Mouse (Mus musculus): ENCODE results near the gene Mrtfa.
"Not testable (repeated sequence)": the region's sequence is repeated elsewhere in the genome, so short reads cannot be mapped to it uniquely, and the experiment has no call there.

Mrtfa gene

DNA sequence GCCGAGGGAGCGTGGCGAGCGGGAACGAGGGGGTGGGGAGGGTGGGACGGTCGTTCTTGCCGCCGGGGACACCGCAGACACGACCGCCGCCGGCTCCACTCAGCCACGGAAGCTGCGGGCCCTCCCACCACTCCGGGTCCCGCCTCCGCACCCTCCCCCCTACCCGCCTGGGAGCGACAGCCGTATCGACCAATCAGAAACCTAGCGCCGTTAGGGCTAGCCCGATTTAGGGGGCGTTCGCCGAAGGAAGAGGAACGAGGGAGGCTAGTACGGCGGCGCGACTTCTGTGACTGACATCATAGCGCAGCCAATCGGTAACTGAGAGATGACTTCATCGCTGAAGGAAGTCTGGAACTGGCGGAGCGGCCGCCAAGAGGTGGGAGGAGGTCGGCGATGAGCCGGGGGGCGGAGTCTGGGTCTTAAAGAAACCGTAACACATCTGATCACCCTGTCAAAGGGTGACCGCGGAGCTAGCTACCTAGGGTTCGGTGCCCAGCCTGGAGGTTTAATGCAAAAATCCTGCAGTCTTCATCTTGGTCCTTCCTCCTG is at the start of gene Mrtfa:
Gene Mrtfa, minus strand, starts transcription at position 128 of the 549 bp plus-strand sequence.
- peak; percentile 98 for DNase-seq (ENCODE audit: extremely low read depth, low read depth)

DNA sequence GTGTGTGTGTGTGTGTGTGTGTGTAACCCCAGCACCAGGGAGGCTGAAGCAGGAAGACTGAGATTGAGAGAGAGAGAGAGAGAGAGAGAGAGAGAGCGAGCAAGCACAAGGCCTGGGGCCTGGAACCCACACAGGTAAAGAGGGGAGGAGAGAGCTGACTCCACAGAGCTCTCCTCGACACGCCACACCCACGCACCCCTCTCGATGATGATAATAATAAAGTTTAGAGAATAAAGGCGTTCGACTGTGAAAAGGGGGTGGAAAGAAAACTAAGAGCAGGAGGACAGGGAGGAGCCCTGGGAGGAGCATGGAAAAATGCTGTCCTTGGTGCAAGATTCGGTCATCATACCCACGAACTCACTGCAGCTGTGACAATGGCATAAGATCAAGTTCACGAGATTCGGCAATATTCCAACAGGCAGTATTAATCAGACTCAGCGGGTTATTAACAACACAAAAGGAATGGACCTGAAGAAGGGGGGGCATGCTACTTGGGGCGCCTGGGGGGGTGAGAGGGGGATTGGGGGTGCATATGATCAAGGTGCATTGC is 49.3 kb upstream of the Mrtfa start:
- DNase-seq (ENCODE audit: extremely low read depth, low read depth), result no peak

DNA sequence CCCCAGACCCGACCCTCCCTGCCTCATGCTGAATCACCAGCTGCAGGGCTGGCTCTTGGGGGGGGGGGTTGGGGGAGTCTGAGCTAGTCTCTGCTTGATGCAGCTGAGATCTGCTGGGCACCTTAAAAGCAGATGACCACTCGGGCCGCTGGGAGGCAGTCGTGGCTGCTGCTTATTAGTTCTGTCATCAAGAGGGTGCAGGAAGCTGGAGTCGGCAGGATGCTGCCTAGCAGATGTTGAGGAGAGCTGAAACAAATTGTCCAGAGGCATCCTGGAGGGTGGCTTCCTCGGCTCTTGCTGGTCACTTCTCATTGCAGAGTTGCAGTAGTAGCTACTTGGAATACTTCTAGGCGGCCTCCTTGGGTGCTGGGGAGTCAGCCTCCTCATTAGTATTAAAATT is 48.7 kb upstream of the Mrtfa start:
- DNase-seq (ENCODE audit: extremely low read depth, low read depth), result no peak

DNA sequence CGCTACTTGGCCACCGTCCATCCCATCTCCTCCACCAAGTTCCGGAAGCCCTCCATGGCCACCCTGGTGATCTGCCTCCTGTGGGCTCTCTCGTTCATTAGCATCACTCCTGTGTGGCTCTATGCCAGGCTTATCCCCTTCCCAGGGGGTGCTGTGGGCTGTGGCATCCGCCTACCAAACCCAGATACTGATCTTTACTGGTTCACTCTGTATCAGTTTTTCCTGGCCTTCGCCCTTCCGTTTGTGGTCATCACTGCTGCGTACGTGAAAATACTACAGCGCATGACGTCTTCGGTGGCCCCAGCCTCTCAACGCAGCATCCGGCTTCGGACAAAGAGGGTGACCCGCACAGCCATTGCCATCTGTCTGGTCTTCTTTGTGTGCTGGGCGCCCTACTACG is 46.9 kb upstream of the Mrtfa start:
- DNase-seq (ENCODE audit: extremely low read depth, low read depth), result no peak

DNA sequence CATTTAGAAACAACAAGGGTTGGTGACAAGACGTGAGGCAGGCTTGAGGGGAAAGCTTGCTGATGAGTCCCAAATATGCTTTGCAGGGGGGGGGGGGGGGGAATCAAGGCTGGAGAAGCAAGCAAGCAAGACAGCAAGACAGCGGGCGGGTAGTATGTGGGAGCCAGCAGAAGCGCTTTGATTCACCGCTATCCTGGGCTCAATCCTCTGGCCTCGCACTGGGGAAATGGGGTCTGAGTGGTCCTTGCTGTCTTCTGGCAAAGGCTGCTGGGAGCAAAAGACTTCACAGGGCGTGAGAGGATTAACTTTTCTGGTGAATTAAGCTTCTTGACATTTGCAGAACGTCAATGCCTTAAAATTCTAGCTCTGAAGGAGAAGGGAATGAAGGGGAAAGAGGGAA is 45.5 kb upstream of the Mrtfa start:
- DNase-seq (ENCODE audit: extremely low read depth, low read depth), result no peak

DNA sequence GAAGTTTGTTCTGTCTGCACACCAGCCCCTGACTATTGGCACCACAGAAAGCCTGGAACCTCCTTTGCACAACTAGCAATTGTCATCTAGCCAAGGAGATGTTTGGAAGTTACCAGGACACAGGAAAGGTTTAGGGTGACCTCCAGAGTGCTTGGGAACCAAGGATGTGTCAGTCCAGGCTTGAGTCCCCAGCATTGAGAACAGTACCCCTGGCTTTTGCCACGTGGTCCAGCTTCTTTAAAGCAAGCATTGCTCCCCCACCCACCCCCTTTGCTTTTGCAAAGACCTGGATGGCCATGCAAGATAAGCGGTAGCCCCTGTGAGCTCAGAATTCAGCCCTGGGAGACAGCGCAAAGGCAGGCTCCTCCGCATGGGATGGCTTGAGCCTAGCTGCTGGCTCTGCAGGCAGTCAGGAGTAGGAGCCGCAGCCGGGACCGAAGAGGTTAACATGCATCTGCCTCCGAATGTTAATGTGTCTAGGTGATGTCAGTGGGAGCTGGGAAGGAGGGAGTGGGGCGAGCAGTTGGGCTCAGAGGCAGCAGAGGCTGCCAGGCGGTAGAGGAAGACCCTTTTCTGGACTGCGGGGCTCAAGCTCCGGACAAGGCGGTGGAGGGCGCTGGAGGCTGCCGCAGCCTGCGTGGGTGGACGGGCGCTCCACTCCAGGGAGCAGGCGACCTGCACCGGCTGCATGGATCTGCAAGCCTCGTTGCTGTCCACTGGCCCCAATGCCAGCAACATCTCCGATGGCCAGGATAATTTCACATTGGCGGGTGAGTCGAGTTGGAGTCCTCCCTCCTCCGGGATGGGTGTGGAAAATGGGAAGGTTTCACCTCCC is 44.7 kb upstream of the Mrtfa start, which contains the start of gene Mchr1:
Gene Mchr1, plus strand, starts transcription at position 414 of the 835 bp plus-strand sequence.
- DNase-seq (ENCODE audit: extremely low read depth, low read depth), result no peak

DNA sequence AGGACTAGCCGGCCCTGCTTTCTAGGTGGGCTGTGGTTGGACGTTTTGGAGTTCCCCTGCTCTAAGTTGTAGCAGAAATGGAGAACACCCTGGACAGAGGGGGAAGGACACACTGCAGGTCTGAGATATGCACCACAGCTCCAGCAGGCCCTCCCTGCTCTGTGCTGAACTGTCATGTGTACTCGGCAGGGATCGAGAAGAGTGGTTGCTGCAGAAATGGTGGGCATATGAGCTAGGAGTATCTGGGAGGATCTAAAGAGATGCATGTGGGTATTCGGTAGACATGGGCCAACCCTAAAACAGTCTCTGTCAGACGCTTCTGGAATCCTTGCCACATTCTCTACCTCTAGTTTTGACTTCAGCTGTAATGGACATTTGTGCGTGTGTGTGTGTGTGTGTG is 40.8 kb upstream of the Mrtfa start:
- no peak for DNase-seq (ENCODE audit: extremely low read depth, low read depth)

DNA sequence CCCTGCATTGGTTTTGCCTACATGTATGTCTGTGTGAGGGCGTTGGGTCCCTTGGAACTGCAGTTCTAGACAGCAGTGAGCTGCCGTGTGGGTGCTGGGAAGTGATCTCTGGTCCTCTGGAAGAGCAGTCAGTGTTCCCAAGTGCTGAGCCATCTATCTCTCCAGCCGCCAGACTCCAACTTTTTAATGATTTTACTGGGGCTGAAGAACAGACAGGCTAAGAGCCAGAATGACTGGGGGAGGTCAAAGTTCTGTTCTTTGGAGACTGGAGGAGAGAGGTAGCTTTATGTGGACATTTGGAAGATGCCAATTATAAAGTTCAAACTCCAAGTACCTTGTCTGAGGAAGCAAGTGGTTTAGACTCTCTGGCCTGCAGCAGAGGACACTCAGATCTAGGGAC is 39.2 kb upstream of the Mrtfa start:
- DNase-seq (ENCODE audit: extremely low read depth, low read depth), result no peak

DNA sequence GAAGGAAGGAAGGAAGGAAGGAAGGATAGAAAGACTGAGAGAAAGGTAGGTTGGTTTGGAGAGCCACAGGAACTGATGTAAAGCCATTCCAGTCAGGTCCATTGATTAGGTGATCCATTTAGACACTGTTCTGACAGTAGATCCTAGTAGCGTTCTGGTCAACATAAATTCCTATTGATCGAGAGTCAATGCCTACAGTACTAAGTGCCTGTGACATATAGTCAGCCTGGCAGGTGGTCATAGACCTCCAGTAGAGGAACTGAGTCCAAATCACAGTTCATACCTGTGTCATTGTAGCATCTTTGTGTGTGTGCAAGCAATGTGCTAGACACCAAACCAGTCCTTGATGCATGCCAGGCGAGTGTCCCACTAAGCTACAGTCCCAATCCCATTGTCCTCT is 37.7 kb upstream of the Mrtfa start:
- DNase-seq (ENCODE audit: extremely low read depth, low read depth), result no peak

DNA sequence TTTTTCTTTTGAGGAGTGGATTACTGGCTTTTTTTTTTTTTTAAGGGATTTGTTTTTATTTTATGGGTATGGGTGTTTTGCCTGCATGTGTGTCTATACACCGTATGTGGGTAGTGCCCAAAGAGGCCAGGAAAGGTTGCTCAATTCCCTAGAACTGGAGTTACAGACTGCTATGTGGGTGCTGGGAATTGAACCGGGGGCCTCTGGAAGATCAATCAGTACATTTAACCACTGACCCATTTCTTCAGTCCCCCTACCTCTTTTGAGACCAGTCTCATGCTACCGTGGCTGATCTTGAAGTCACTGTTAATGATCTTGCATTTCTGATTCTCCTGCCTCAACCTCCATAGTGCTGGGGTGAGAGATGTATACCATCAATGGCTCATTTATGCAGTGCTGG is 36.7 kb upstream of the Mrtfa start:
- no peak for DNase-seq (ENCODE audit: extremely low read depth, low read depth)

DNA sequence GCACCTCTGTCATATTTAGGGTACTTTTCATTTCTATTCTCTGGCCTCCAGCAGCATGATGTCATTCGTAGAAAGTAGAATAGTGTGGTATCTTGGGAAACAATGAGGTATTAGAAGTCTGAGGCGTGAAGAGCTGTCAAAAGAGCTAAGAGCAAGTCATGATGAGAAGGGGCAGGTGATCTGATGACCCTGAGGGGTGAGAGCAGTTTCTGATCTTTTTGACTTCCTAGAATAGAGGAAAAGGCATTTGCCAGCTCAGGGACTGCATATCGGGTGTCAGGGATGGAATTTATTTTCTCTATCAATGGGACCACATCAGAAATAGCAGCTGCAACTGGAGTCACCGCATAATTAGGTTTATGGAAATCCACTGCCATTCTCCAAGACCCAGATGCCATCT is 36.2 kb upstream of the Mrtfa start:
- DNase-seq (ENCODE audit: extremely low read depth, low read depth), result no peak

DNA sequence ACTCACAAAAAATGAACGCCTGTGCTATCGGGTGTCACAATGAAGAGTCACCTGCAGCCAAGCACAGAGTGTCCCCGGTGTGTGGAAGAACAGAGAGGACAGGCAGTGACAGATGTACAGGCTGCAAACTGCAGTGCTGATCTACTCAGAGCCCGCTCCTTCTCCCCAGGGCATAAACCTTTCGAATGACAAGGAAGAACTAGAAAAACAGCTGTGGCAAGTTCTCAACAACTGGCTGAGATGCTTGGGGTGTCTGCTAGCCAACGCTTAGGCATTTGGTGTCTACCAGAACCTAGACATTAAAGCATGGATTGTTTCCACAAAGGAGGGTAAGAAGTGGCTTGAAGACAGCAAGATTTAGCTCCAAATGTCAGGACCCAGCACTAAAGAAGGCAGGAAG is 35.2 kb upstream of the Mrtfa start:
- no peak for DNase-seq (ENCODE audit: extremely low read depth, low read depth)

DNA sequence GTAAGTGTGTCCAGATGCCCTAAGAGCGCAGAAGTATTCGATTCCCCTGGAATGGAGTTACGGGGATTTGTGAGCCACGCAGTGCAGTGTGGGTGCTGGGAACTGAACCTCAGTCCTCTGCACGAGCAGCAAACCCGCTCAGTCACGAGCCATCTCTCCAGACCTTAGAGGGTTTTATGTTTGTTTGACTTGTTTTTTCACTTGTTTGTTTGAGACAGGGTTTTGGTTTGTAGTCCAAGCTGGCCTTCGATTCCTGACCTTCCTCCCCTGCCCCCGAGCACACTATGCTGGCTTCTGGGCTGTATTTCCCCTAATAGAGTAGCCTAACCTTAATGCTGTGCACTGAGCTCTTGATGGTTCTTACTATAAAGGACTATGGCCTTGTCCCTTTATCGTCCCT is 34.5 kb upstream of the Mrtfa start:
- no peak for DNase-seq (ENCODE audit: extremely low read depth, low read depth)

DNA sequence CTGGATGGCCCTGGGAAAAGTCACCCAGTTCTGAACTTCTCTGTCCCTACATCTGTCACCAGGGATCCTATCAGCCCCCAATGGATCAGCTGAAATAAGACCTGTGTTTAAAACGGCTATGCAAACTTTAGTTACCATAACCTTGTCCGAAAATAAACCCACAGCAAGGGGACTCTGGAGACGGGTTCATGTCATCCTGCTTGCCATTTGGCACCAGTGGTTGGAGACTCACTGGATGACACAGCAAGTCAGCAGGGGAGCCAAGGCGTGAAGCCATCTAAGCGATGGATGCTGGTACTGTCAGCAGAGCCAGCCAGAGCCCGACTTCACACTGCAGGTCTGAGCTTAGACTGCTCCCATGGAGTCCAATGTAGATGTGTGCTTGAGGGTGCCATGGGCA is 30.9 kb upstream of the Mrtfa start:
- no peak for DNase-seq (ENCODE audit: extremely low read depth, low read depth)

DNA sequence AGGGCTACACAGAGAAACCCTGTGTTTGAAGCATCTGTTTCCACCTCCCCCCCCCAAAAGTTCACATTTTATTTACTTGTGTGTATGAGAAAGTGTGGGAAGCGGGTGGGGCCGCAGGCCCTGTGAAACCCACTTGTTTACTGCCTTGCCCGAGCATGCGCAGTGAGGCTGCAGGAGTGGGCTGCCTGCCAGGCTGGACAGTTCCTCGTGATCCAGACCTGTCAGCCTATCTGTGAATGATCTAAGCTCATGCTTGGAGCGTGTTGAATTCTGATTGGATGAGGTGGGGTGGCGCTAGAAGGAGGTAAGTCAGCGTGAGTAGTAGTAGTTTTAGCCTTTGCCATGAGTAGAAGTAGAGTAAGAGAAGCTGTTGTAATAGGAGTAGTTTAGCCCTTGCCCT is 29.5 kb upstream of the Mrtfa start:
- DNase-seq (ENCODE audit: extremely low read depth, low read depth), result not testable (repeated sequence)

DNA sequence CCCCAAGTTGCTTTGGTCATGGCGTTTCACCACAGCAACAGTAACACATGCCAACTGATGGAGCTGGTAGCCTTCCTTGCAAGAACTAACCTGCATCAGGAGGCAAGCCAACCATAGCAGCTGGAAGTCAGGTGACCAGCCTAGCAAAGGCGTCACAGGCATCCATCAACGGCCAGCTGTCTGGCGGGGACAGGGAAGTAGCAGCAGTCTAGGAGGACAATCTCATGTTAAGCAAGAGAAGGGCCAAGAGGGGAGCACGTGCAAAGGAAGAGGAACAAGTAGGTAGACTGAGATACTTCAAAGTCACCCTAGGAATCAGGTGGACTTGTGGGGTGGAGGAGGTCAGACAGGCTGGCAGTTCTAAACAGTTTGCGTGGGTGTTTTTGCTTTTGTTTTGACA is 28.5 kb upstream of the Mrtfa start:
- no peak for DNase-seq (ENCODE audit: extremely low read depth, low read depth)

DNA sequence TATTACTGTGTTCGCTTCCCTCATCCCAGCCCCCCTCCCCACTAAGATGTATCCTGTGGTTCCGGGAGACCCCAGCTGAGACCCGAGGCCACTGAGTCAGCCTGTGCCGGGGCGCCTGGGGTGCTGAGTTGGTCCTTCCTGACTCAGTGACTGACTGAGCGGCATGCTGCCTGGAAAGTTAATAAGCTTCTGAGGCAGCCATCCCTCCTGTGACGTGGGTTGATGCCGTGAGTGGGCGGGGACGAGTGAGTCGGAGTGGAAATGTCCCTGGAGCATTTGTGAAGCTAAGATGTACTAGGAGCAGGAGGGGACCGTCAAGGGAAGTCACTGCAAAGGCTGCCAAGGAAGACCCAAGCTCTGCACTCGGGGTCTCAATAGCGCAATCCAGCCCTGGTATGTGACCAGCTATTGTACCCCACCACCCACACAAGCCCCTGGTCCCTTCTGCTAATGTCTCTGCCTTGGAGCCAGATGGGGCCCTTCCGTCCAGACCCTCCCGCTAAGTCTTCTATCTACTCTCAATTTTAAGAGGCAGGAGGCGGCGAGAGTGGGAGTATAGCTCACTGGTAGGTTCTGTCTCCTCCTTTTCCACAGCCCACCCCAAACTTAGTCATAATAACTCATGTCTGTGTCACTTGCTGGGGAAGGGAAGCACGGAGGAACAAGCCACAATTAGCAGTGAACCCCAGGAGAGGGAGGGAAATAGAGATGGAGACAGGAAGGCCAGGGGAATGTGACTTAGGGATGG is 26.5 kb upstream of the Mrtfa start:
- DNase-seq (ENCODE audit: extremely low read depth, low read depth), result no peak

DNA sequence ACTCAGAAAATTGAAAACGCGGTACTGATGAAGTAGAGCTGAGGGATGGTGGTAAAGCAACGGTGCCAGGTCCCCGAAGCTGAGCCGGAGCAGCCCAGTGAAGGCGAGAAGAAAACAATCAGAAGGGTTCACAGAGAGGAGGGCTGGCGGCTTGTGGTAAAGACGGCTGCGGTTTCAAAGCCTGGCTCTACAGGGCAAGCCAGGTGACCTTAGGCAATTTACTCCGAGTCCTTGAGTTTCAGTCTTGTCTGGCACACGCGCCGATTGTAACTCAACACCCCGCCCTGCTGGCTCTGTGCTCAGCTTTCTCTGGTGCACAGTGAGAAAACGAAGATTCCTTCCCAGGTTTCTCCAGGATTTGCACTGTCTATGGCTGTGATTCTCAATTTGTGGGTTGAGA is 22.4 kb upstream of the Mrtfa start:
- no peak for DNase-seq (ENCODE audit: extremely low read depth, low read depth)

DNA sequence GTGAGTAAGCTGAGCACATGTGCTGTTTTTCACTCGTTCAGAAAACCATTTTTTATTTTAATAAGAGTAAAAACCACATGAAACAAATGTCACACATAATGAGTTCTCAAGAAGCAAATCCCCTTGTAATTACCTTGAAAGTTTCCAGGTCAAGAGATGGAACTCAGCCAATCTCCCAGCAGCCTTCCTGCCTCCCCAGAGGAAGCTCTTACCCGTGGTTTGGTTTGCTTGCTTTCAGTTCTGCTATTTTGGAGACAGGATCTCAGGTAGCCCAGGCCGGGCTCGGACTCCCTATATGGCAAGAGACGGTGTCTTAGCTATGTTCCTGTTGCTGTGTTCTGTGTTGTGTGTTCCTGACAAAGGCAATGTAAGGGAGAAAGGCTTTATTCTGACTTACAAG is 19.9 kb upstream of the Mrtfa start:
- DNase-seq (ENCODE audit: extremely low read depth, low read depth), result peak; percentile 19

DNA sequence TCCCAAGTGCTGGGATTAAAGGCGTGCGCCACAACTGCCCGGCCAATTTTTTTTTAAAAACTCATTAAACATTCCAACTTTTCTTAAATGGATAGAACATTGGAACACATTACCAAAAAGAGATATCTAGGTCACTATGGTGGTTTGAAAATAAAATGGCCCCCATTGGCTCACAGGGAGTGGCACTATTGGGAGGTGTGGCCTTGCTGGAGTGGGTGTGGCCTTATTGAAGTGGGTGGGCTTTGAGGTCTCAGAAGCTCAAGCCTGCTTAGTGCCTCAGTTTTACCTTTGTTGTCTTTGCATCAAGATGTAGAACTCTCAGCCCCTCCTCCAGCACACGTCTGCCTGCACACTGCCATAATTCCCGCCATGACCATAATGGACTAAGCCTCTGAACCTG is 11.9 kb upstream of the Mrtfa start:
- no peak for DNase-seq (ENCODE audit: extremely low read depth, low read depth)

DNA sequence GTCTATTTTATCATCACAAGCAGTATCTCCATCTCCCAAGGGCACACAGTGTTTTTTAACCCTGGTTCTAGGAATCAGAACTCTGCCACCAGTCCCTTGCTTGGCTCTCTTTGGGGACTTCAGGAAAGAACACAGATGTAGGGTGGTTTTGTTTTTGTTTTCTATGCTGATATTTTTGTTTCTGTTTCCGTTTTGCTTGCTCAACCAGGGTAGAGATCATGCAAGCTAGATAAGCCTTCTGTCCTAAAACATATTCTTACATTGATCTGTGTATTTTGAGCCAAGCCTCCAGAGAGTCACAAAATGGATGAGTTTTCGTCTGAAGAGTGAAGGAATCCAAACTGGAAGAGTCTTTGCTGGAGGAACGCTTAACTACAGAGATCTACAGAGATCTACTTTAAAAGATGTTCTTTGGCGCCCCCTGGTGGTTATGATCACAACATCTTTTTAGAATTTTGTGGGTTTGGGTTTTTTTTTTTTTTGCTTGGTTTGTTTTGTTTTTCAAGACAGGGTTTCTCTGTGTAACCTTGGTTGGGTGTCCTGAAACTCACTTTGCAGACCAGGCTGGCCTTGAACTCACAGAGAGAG is 8.9 kb upstream of the Mrtfa start:
- peak; percentile 44 for DNase-seq (ENCODE audit: extremely low read depth, low read depth)

DNA sequence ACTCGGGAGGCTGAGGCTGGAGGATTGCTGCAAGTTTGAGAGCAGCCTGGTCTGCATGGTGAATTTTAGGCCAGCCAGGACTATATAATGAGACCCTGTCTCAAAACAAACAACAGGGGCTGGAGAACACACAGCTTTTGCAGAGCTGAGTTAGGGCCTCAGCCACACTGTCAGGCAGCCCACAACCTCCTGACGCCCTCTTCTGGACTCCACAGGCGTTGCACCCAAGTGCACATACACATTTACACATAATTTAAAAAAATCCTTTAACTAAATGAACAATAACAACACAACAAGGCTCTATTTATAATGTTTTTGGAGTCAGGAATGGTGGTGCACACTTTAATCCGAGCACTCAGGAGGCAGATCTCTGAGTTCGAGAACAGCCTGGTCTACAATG is 7.9 kb upstream of the Mrtfa start:
- no peak for DNase-seq (ENCODE audit: extremely low read depth, low read depth)
